Mouse (Mus musculus) ES-Bruce4 (cell line): Measurements from ENCODE around the gene Cer1. TPM values are rescaled to one million over a fixed set of nuclear protein-coding genes. Genes with fewer than 3 reads are reported as not detected.

ENCODE experiments used
- H3K27ac ChIP-seq: 2 replicates; pipeline ENCODE4 v1.5.1; 2012; ENCODE audit warnings: low read length, inconsistent platforms; ENCODE audit not compliant: insufficient read depth
- H3K27me3 ChIP-seq: 2 replicates; pipeline ENCODE4 v1.6.1; 2012; ENCODE audit warnings: mild to moderate bottlenecking, low read length, inconsistent platforms; ENCODE audit not compliant: control insufficient read depth, poor library complexity, insufficient read depth, severe bottlenecking
- H3K36me3 ChIP-seq: 2 replicates; pipeline ENCODE4 v1.6.1; 2012; ENCODE audit warnings: inconsistent platforms, mild to moderate bottlenecking, low read length, moderate library complexity; ENCODE audit not compliant: control insufficient read depth, poor library complexity, insufficient read depth, severe bottlenecking
- H3K4me1 ChIP-seq: one replicate; pipeline ENCODE4 v1.8.1; 2011; ENCODE audit warnings: low read length; ENCODE audit not compliant: control insufficient read depth, insufficient read depth
- H3K4me3 ChIP-seq: 2 replicates; pipeline ENCODE4 v1.5.1; 2011; ENCODE audit warnings: low read depth, mild to moderate bottlenecking, low read length
- H3K9ac ChIP-seq: 2 replicates; pipeline ENCODE4 v1.6.1; 2012; ENCODE audit warnings: low read depth, mild to moderate bottlenecking, inconsistent platforms; ENCODE audit not compliant: poor library complexity, severe bottlenecking
- H3K9me3 ChIP-seq: replicated peaks from 2 replicates; pipeline ENCODE4 v1.6.1; 2012; ENCODE audit warnings: mild to moderate bottlenecking, low read length, inconsistent platforms; ENCODE audit not compliant: control insufficient read depth, poor library complexity, insufficient read depth, severe bottlenecking
- CTCF ChIP-seq: IDR thresholded peaks from one replicate; pipeline ENCODE4 v1.8.1; 2011; ENCODE audit warnings: low read depth, low read length
- EP300 ChIP-seq: IDR thresholded peaks from 2 replicates; pipeline ENCODE4 v1.6.1; 2011; ENCODE audit warnings: low read depth, low read length; ENCODE audit not compliant: insufficient read depth
- POLR2A ChIP-seq: IDR thresholded peaks from one replicate; pipeline ENCODE4 v1.8.1; 2011; ENCODE audit warnings: low read length; ENCODE audit not compliant: insufficient read depth
- polyA plus RNA-seq: library from polyadenylated mRNA; stranded (reverse); fragments of >200 nt; gene quantifications from 2 replicates; pipeline ENCODE4 v1.2.4, GENCODE M21; 2011; ENCODE audit warnings: low read depth; ENCODE audit not compliant: missing spikeins, insufficient read depth, insufficient read length

Gene Cer1
- polyA plus RNA-seq, 1 experiment, result 5.0 TPM

DNA sequence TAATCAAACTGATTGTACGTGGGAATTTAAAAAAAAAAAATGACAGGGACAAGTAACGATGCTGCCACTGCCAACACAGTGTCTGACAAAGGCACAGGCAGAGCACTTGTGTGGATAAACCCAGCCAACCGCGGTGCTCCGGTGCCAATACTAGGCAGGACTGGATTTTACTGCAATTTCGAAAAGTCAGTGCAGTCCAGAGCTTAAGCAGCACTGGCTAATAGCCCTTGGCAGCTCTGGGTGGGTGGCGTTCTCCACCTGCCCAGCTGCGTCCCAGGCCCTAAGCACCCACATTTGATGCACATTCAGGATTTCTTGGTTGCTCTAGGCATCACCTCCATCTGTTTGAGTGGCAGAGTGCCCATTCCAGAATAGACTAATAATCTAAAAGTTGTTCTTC, 21.6 kb downstream of the Cer1 start:
- no peaks in the 10 kb centered on the region for H3K27me3 ChIP-seq
- no peak overlapping the region for H3K9ac ChIP-seq
- H3K4me1 ChIP-seq, result no peaks in the 10 kb centered on the region
- TF ChIP-seq POLR2A (no peak), CTCF (no peak), EP300 (no peak)
- no peak overlapping the region for H3K27ac ChIP-seq
- no peaks in the 10 kb centered on the region for H3K36me3 ChIP-seq
- no peak overlapping the region for H3K4me3 ChIP-seq
- no peaks in the 10 kb centered on the region for H3K9me3 ChIP-seq

DNA sequence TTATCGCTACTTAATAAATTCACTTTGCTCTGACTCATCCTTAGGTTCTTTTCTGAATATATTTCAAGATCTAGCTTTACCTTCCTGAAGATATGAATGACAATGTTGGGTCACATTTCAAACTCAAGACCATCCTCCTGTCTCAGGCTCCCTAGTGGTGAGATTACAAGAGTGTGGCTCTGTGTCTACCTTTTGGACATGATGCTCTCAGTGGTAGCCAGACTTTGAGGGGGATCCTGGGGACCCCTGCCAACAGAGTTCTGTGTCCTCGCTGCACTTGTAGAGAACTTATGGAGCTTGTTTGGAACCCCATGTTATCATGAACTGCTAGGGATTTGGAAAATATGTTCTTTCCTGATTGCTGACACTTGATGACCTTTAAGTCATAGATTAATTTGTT, 23.5 kb downstream of the Cer1 start:
- Histone ChIP-seq H3K4me3 (no peak overlapping the region), H3K27ac (no peak overlapping the region), H3K9me3 (no peaks in the 10 kb centered on the region), H3K4me1 (no peaks in the 10 kb centered on the region), H3K27me3 (no peaks in the 10 kb centered on the region), H3K36me3 (no peaks in the 10 kb centered on the region), H3K9ac (no peak overlapping the region)
- TF ChIP-seq CTCF, result no peak
- TF ChIP-seq EP300, result no peak
- TF ChIP-seq POLR2A, result no peak

DNA sequence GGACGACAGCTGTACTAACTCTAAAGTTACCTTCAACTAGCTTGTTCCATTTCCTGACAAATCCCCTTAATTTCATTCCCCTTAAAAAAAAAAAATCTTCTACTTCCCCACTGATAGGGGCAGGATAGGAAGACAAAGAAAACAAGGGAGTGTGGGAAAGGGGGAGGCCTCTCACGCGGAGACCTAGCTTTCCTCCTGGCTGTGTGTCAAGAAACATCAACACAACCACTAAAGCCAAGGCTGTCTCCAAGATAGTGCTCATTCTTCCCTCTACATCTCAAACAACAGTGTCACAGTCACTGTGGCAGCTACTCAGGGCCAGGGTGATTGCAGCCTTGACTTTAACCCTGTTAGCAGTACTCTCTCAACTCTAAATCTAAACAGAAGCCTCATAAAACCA, 24.4 kb downstream of the Cer1 start:
- Histone ChIP-seq H3K27ac (no peak overlapping the region), H3K27me3 (no peaks in the 10 kb centered on the region), H3K36me3 (no peaks in the 10 kb centered on the region), H3K9ac (no peak overlapping the region), H3K9me3 (no peaks in the 10 kb centered on the region), H3K4me3 (no peak overlapping the region), H3K4me1 (no peaks in the 10 kb centered on the region)
- TF ChIP-seq POLR2A (no peak), CTCF (no peak), EP300 (no peak)

DNA sequence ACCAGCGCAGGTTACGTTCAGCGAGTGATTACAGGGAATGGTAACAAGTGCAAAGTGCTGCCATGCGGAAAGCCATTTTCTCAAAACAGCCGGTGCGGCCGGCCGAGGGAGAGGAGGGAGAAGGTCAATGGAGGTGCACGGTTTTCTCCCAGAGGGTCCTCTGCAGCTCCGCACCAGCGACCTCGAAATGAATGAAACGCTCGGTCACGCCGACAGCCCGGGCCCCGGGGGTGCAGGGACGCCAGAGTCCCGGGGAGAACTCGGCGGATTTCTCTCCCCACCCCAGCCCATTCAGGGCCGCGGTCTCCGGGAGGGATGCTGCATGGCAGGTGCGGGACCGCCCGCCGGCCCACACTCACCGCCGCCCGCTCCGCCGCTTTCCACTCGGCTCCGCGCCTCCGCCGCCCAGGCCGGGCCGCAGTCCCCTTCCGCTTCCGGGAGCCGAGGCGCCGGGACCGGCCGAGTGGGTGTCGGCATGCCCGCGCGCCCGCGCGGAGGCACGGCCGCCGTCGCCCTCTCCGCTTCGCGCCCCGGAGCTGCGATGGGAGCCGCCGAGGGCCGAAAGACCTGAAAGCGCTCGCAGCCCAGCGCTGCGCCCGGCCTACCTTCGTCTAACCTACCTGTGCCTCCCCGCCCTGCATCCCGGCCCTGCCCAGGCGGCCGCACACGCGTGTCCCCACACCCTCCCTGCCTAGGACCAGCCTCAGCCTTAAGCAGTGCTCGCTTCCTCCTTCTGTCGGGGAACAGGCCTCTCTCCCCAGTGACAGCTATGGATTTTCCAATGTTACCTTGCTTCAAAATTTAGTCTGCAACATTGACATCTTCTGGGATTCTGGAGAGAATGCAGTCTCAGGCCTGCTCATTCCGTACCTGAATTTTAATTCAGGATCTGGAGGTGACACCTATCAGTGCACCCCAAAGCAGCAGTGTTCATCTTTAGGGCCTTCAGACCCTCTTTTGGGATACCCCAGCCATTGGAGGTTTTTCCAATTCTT, 25.5 kb downstream of the Cer1 start, which contains the start of gene Zdhhc21:
Gene Zdhhc21 (minus strand): TSS at position 828 of the 995 bp plus-strand sequence.
- H3K9ac ChIP-seq, result peak within 1 kb of the TSS; percentile 91
- H3K27ac ChIP-seq, result no peak within 1 kb of the TSS
- H3K9me3 ChIP-seq, result no peaks in the 10 kb centered on the region
- H3K4me3 ChIP-seq, result peak within 1 kb of the TSS; percentile 60
- no peak for TF ChIP-seq CTCF
- no peak for TF ChIP-seq POLR2A
- no peak for TF ChIP-seq EP300
- no peaks in the 10 kb centered on the region for H3K27me3 ChIP-seq
- H3K36me3 ChIP-seq, result no peaks in the 10 kb centered on the region
- H3K4me1 ChIP-seq, result no peaks in the 10 kb centered on the region

DNA sequence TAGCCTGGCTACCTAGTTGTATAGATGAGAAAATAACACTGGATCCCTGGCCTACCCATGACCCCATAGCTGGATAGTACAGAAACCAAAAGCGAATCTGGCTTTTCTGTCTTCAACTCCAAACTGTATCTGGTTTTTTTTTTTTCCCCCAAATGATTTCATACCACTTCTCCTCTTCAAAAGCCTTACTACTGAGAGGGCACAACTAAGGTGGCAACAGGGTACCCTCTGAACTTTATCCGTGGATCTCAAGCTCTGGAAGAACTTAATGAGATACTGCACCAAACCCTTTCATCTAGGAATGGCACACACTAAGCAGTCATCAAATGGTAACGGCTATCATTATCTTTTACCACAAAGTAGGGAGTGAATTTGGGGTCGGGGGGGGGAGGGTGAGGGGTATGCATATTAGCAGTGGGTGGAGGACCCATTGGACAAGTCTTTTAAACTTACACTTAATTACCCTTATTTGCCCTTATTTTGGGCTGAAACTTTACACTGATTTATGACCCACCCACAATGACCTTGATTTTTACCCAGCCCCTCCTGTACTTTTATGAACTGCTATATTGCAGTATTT, 26.4 kb downstream of the Cer1 start:
- H3K36me3 ChIP-seq, result no peaks in the 10 kb centered on the region
- no peaks in the 10 kb centered on the region for H3K9me3 ChIP-seq
- no peak overlapping the region for H3K27ac ChIP-seq
- peak overlapping the region; percentile 91 for H3K9ac ChIP-seq
- no peaks in the 10 kb centered on the region for H3K4me1 ChIP-seq
- TF ChIP-seq CTCF, result no peak
- TF ChIP-seq EP300, result no peak
- no peak for TF ChIP-seq POLR2A
- no peak overlapping the region for H3K4me3 ChIP-seq
- no peaks in the 10 kb centered on the region for H3K27me3 ChIP-seq

DNA sequence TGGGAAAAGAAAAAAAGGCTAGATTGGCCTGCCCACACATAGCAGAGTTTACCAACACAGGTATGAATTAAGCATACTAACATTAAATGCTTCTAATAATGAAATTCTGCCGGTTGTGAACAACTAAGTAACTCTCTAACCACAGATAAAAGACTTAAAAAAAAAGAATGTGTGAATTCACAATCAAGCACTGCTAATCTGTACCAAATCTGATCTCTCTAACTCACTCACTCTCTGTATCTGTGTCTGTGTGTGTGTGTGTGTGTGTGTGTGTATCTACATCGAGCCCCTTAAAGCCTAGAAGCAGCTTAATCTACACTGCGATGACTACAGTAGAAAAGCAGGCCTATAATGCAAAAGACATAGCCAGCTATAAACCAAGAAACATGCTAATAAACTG, 28.0 kb downstream of the Cer1 start:
- TF ChIP-seq CTCF, result no peak
- no peak for TF ChIP-seq EP300
- TF ChIP-seq POLR2A, result no peak
- no peak overlapping the region for H3K9ac ChIP-seq
- H3K4me3 ChIP-seq, result no peak overlapping the region
- H3K36me3 ChIP-seq, result no peaks in the 10 kb centered on the region
- no peaks in the 10 kb centered on the region for H3K4me1 ChIP-seq
- H3K27me3 ChIP-seq, result no peaks in the 10 kb centered on the region
- no peak overlapping the region for H3K27ac ChIP-seq
- no peaks in the 10 kb centered on the region for H3K9me3 ChIP-seq
